Mouse (Mus musculus): ENCODE measurements around the gene Mrps14. TPM values are rescaled to one million over a fixed set of nuclear protein-coding genes. Genes with fewer than 3 reads are reported as not detected.
A peak's percentile ranks its signal among the peaks of the same experiment; 100 is the strongest.

The Mrps14 gene
- polyA plus RNA-seq, 1 experiment, result 32.8 TPM

GRCm38 (mm10) chr1:160209844-160210243 lies 14.8 kb downstream of the Mrps14 start:
- TF ChIP-seq CTCF (IDR thresholded peaks at IDR 0.05; ENCODE audit: borderline replicate concordance, control insufficient read depth, extremely low read depth, insufficient read depth, low read length, poor library complexity) (no peak), POLR2A (IDR thresholded peaks at IDR 0.05; ENCODE audit: control insufficient read depth, extremely low read depth, insufficient read depth, low read length, poor library complexity) (no peak)
- WGBS, result 87% methylated on average over 2 of the region's 2 CpGs
- Histone ChIP-seq H3K36me3 (ENCODE audit: control insufficient read depth, insufficient read depth, low read length) (peaks cover 32% of the 10 kb centered on the region), H3K27ac (ENCODE audit: control insufficient read depth, insufficient read depth, low read length) (no peak overlapping the region), H3K4me3 (ENCODE audit: control insufficient read depth, insufficient read depth, low read length) (no peak overlapping the region), H3K27me3 (ENCODE audit: control insufficient read depth, insufficient read depth, low read length) (no peaks in the 10 kb centered on the region), H3K4me1 (replicated peaks; ENCODE audit: control insufficient read depth, insufficient read depth, low read length) (0 out of 2 replicates have a peak, but pooled peaks cover 2% of the 10 kb centered on the region)
- no peak for DNase-seq

- TF ChIP-seq CTCF (IDR thresholded peaks at IDR 0.05; ENCODE audit: borderline replicate concordance, control insufficient read depth, extremely low read depth, insufficient read depth, low read length, poor library complexity) (no peak), POLR2A (IDR thresholded peaks at IDR 0.05; ENCODE audit: control insufficient read depth, extremely low read depth, insufficient read depth, low read length, poor library complexity) (no peak)
- Histone ChIP-seq H3K27ac (ENCODE audit: control insufficient read depth, insufficient read depth, low read length) (no peak overlapping the region), H3K4me1 (replicated peaks; ENCODE audit: control insufficient read depth, insufficient read depth, low read length) (0 out of 2 replicates have a peak, but pooled peaks cover 2% of the 10 kb centered on the region), H3K4me3 (ENCODE audit: control insufficient read depth, insufficient read depth, low read length) (no peak overlapping the region), H3K27me3 (ENCODE audit: control insufficient read depth, insufficient read depth, low read length) (no peaks in the 10 kb centered on the region), H3K36me3 (ENCODE audit: control insufficient read depth, insufficient read depth, low read length) (peaks cover 25% of the 10 kb centered on the region)
- 87% methylated on average over 3 of the region's 3 CpGs for WGBS
- no peak for DNase-seq
These were observed 15.6 kb downstream of the Mrps14 start for GRCm38 (mm10) chr1:160210566-160210965.

- under 1% methylated on average over 8 of the region's 8 CpGs for WGBS
- TF ChIP-seq CTCF (IDR thresholded peaks at IDR 0.05; ENCODE audit: borderline replicate concordance, control insufficient read depth, extremely low read depth, insufficient read depth, low read length, poor library complexity) (no peak), POLR2A (IDR thresholded peaks at IDR 0.05; ENCODE audit: control insufficient read depth, extremely low read depth, insufficient read depth, low read length, poor library complexity) (no peak)
- H3K36me3 ChIP-seq (ENCODE audit: control insufficient read depth, insufficient read depth, low read length), result peaks cover 14% of the 10 kb centered on the region
- H3K27ac ChIP-seq (ENCODE audit: control insufficient read depth, insufficient read depth, low read length), result no peak overlapping the region
- H3K4me1 ChIP-seq (replicated peaks; ENCODE audit: control insufficient read depth, insufficient read depth, low read length), result 0 out of 2 replicates have a peak, but pooled peaks cover 2% of the 10 kb centered on the region
- no peaks in the 10 kb centered on the region for H3K27me3 ChIP-seq (ENCODE audit: control insufficient read depth, insufficient read depth, low read length)
- no peak overlapping the region for H3K4me3 ChIP-seq (ENCODE audit: control insufficient read depth, insufficient read depth, low read length)
- DNase-seq, result no peak
These were observed 16.6 kb downstream of the Mrps14 start for GRCm38 (mm10) chr1:160211597-160212122.

GRCm38 (mm10) chr1:160212123-160212691 lies 17.2 kb downstream of the Mrps14 start:
- peaks cover 8% of the 10 kb centered on the region for H3K36me3 ChIP-seq (ENCODE audit: control insufficient read depth, insufficient read depth, low read length)
- no peak for DNase-seq
- TF ChIP-seq CTCF (IDR thresholded peaks at IDR 0.05; ENCODE audit: borderline replicate concordance, control insufficient read depth, extremely low read depth, insufficient read depth, low read length, poor library complexity) (no peak), POLR2A (IDR thresholded peaks at IDR 0.05; ENCODE audit: control insufficient read depth, extremely low read depth, insufficient read depth, low read length, poor library complexity) (no peak)
- peak overlapping the region; percentile 90 for H3K4me3 ChIP-seq (ENCODE audit: control insufficient read depth, insufficient read depth, low read length)
- 0 out of 2 replicates have a peak, but pooled peaks cover 2% of the 10 kb centered on the region for H3K4me1 ChIP-seq (replicated peaks; ENCODE audit: control insufficient read depth, insufficient read depth, low read length)
- under 1% methylated on average over 45 of the region's 45 CpGs for WGBS
- no peaks in the 10 kb centered on the region for H3K27me3 ChIP-seq (ENCODE audit: control insufficient read depth, insufficient read depth, low read length)
- peak overlapping the region; percentile 59 for H3K27ac ChIP-seq (ENCODE audit: control insufficient read depth, insufficient read depth, low read length)

- H3K4me1 ChIP-seq (replicated peaks; ENCODE audit: control insufficient read depth, insufficient read depth, low read length), result 0 out of 2 replicates have a peak, but pooled peaks cover 2% of the 10 kb centered on the region
- H3K27ac ChIP-seq (ENCODE audit: control insufficient read depth, insufficient read depth, low read length), result peak within 1 kb of the TSS; percentile 95
- under 1% methylated on average over 76 of the region's 76 CpGs for WGBS
- H3K4me3 ChIP-seq (ENCODE audit: control insufficient read depth, insufficient read depth, low read length), result peak within 1 kb of the TSS; percentile 90
- H3K36me3 ChIP-seq (ENCODE audit: control insufficient read depth, insufficient read depth, low read length), result peaks cover under 1% of the 10 kb centered on the region
- peak; percentile 100 for DNase-seq
- no peaks in the 10 kb centered on the region for H3K27me3 ChIP-seq (ENCODE audit: control insufficient read depth, insufficient read depth, low read length)
- TF ChIP-seq POLR2A (IDR thresholded peaks at IDR 0.05; ENCODE audit: control insufficient read depth, extremely low read depth, insufficient read depth, low read length, poor library complexity), result peak; percentile 85; the same call in 1 of the 2 replicates
- peak; percentile 91 for TF ChIP-seq CTCF (IDR thresholded peaks at IDR 0.05; ENCODE audit: borderline replicate concordance, control insufficient read depth, extremely low read depth, insufficient read depth, low read length, poor library complexity)
These were observed 18.0 kb downstream of the Mrps14 start, which contains the start of gene Cacybp for GRCm38 (mm10) chr1:160212703-160213669. Gene Cacybp (minus strand): TSS chr1:160212875.

- Histone ChIP-seq H3K4me1 (replicated peaks; ENCODE audit: control insufficient read depth, insufficient read depth, low read length) (0 out of 2 replicates have a peak, but pooled peaks cover 2% of the 10 kb centered on the region), H3K27ac (ENCODE audit: control insufficient read depth, insufficient read depth, low read length) (no peak overlapping the region), H3K36me3 (ENCODE audit: control insufficient read depth, insufficient read depth, low read length) (no peaks in the 10 kb centered on the region), H3K4me3 (ENCODE audit: control insufficient read depth, insufficient read depth, low read length) (no peak overlapping the region), H3K27me3 (ENCODE audit: control insufficient read depth, insufficient read depth, low read length) (no peaks in the 10 kb centered on the region)
- no peak for TF ChIP-seq POLR2A (IDR thresholded peaks at IDR 0.05; ENCODE audit: control insufficient read depth, extremely low read depth, insufficient read depth, low read length, poor library complexity)
- TF ChIP-seq CTCF (IDR thresholded peaks at IDR 0.05; ENCODE audit: borderline replicate concordance, control insufficient read depth, extremely low read depth, insufficient read depth, low read length, poor library complexity), result no peak
- DNase-seq, result no peak
- 98% methylated on average over 7 of the region's 7 CpGs for WGBS
These were observed 19.2 kb downstream of the Mrps14 start for GRCm38 (mm10) chr1:160214171-160214570.

Measured in thymus, adult 2 months (tissue).